Mouse (Mus musculus) frontal cortex, adult 2 months (tissue): ENCODE measurements around the gene Rasgef1c. TPM values are rescaled to one million over a fixed set of nuclear protein-coding genes. Genes with fewer than 3 reads are reported as not detected.

Source experiments
- DNase-seq, 2 experiments: peaks; one replicate each; pipeline ENCODE4 v3.0.0; 2022; ENCODE audit warnings: low spot score in 1 of 2; ENCODE audit errors: extremely low spot score in 1 of 2
- polyA plus RNA-seq: library from polyadenylated mRNA; depleted of rRNA; stranded (reverse); fragments of >200 nt; gene quantifications from 2 replicates; pipeline ENCODE4 v1.2.3, GENCODE M21; 2012

Rasgef1c gene
- polyA plus RNA-seq, 1 experiment, result 45.3 TPM

GRCm38 (mm10) chr11:49969692-49970091 is 68.1 kb downstream of the Rasgef1c start:
- no peak for DNase-seq

- no peak for DNase-seq
Measured at GRCm38 (mm10) chr11:49973657-49974340, 72.2 kb downstream of the Rasgef1c start.

- no peak for DNase-seq
Measured at GRCm38 (mm10) chr11:49974675-49975074, 73.0 kb downstream of the Rasgef1c start.

GRCm38 (mm10) chr11:49977963-49978568 is 76.4 kb downstream of the Rasgef1c start:
- no peak for DNase-seq

GRCm38 (mm10) chr11:49978935-49979334 is 77.3 kb downstream of the Rasgef1c start:
- no peak for DNase-seq

GRCm38 (mm10) chr11:49980681-49981235 is 79.1 kb downstream of the Rasgef1c start:
- DNase-seq, result no peak

- peak in 1 of 2 experiments; percentile 31 for DNase-seq
Measured at GRCm38 (mm10) chr11:49981321-49981963, 79.8 kb downstream of the Rasgef1c start.

GRCm38 (mm10) chr11:49982094-49982493 is 80.5 kb downstream of the Rasgef1c start:
- no peak for DNase-seq

GRCm38 (mm10) chr11:49982881-49983280 is 81.2 kb downstream of the Rasgef1c start:
- DNase-seq, result no peak

- DNase-seq, result no peak
Measured at GRCm38 (mm10) chr11:49983875-49984552, 82.4 kb downstream of the Rasgef1c start.

GRCm38 (mm10) chr11:49985009-49985408 is 83.4 kb downstream of the Rasgef1c start:
- DNase-seq, result no peak

- DNase-seq, result peak in 1 of 2 experiments; percentile 75
Measured at GRCm38 (mm10) chr11:49986277-49987036, 84.8 kb downstream of the Rasgef1c start.

GRCm38 (mm10) chr11:49994536-49994935 is 92.9 kb downstream of the Rasgef1c start:
- no peak for DNase-seq

GRCm38 (mm10) chr11:49996398-49996797 is 94.8 kb downstream of the Rasgef1c start:
- DNase-seq, result no peak

GRCm38 (mm10) chr11:49997321-49997720 is 95.7 kb downstream of the Rasgef1c start:
- DNase-seq, result peak; percentile 14 to 19

- no peak for DNase-seq
Measured at GRCm38 (mm10) chr11:50002853-50003252, 101.2 kb downstream of the Rasgef1c start.

GRCm38 (mm10) chr11:50007776-50008175 is 106.1 kb downstream of the Rasgef1c start:
- DNase-seq, result no peak

GRCm38 (mm10) chr11:50008231-50008630 is 106.6 kb downstream of the Rasgef1c start:
- no peak for DNase-seq

GRCm38 (mm10) chr11:50013016-50013415 is 111.4 kb downstream of the Rasgef1c start:
- no peak for DNase-seq

GRCm38 (mm10) chr11:50016503-50016902 is 114.9 kb downstream of the Rasgef1c start:
- DNase-seq, result no peak
